Mouse (Mus musculus): ENCODE measurements at regions not wholly inside any gene's neighbourhood (a gene's known extent, or its start where the extent isn't known, plus 50 kb on each side); places are given as distances from the start of the nearest gene placed in this dataset.
A peak's percentile ranks its signal among the peaks of the same experiment; 100 is the strongest.

- 5% methylated on average over 14 of the region's 14 CpGs for WGBS
These were observed 93.5 kb downstream of the Fam168b start for GRCm38 (mm10) chr1:34749161-34750040.

GRCm38 (mm10) chr1:34750061-34751054 lies 92.5 kb downstream of the Fam168b start:
- peak; percentile 69 for ATAC-seq (ENCODE audit: low FRiP score, low read depth)
- Histone ChIP-seq H3K27me3 (replicated peaks) (peaks cover 34% of the 10 kb centered on the region), H3K27ac (no peak overlapping the region), H3K9me3 (no peaks in the 10 kb centered on the region), H3K4me2 (replicated peaks) (peak overlapping the region; percentile 99), H3K36me3 (no peaks in the 10 kb centered on the region), H3K4me3 (peak overlapping the region; percentile 68), H3K9ac (peak overlapping the region; percentile 81), H3K4me1 (peaks cover 27% of the 10 kb centered on the region)
- WGBS: under 1% methylated on average over 106 of the region's 108 CpGs

More at GRCm38 (mm10) chr1:34749161-34750040, 93.5 kb downstream of the Fam168b start:
- Histone ChIP-seq H3K27me3 (replicated peaks) (peaks cover 34% of the 10 kb centered on the region), H3K4me1 (peaks cover 27% of the 10 kb centered on the region), H3K4me3 (no peak overlapping the region), H3K9ac (no peak overlapping the region), H3K27ac (no peak overlapping the region), H3K9me3 (no peaks in the 10 kb centered on the region), H3K36me3 (no peaks in the 10 kb centered on the region), H3K4me2 (replicated peaks) (peak overlapping the region; percentile 99)
- ATAC-seq (ENCODE audit: low FRiP score, low read depth): peak; percentile 43

GRCm38 (mm10) chr1:34751128-34751527 lies 91.7 kb downstream of the Fam168b start:
- Histone ChIP-seq H3K27me3 (replicated peaks) (peaks cover 34% of the 10 kb centered on the region), H3K4me3 (peak overlapping the region; percentile 68), H3K4me2 (replicated peaks) (peak overlapping the region; percentile 99), H3K9me3 (no peaks in the 10 kb centered on the region), H3K27ac (no peak overlapping the region), H3K36me3 (no peaks in the 10 kb centered on the region), H3K4me1 (peaks cover 27% of the 10 kb centered on the region), H3K9ac (0 out of 2 replicates have a peak overlapping the region, but pooled peaks have one; percentile 81)
- ATAC-seq (ENCODE audit: low FRiP score, low read depth): peak; percentile 21
- 3% methylated on average over 6 of the region's 6 CpGs for WGBS

DNA sequence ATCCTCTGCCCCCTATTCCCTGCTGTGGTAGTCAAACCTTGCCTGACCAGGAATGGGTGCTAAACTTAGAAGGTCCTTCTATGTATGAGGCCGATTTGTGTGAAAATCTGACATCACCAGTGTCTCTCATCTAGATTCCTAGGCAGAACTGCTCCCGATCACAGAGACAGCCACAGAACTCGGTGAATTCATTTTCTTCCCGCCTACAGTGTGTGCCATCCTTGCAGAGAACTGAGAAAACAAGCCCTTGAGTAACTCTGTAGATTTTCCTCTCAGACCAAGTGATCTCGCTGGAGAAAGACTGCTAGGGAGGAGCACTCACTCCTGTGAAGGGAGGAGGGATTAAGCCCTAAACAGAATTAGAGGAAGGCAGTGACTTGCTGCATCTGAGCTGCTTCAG lies 89.3 kb downstream of the Fam168b start:
- Histone ChIP-seq H3K4me3 (no peak overlapping the region), H3K9me3 (no peaks in the 10 kb centered on the region), H3K27ac (no peak overlapping the region), H3K4me1 (peaks cover 27% of the 10 kb centered on the region), H3K9ac (no peak overlapping the region), H3K27me3 (replicated peaks) (peaks cover 25% of the 10 kb centered on the region), H3K4me2 (replicated peaks) (no peak overlapping the region), H3K36me3 (no peaks in the 10 kb centered on the region)
- 63% methylated on average over 5 of the region's 5 CpGs for WGBS
- no peak for ATAC-seq (ENCODE audit: low FRiP score, low read depth)

- no peak overlapping the region for H3K27ac ChIP-seq
- no peaks in the 10 kb centered on the region for H3K36me3 ChIP-seq
- no peak for ATAC-seq (ENCODE audit: low FRiP score, low read depth)
- no peak overlapping the region for H3K4me2 ChIP-seq (replicated peaks)
- 77% methylated on average over 4 of the region's 4 CpGs for WGBS
- H3K4me3 ChIP-seq: no peak overlapping the region
- no peaks in the 10 kb centered on the region for H3K4me1 ChIP-seq
- no peaks in the 10 kb centered on the region for H3K27me3 ChIP-seq (replicated peaks)
- no peak overlapping the region for H3K9ac ChIP-seq
- no peaks in the 10 kb centered on the region for H3K9me3 ChIP-seq
These were observed 82.3 kb downstream of the Fam168b start for GRCm38 (mm10) chr1:34760547-34760946.

DNA sequence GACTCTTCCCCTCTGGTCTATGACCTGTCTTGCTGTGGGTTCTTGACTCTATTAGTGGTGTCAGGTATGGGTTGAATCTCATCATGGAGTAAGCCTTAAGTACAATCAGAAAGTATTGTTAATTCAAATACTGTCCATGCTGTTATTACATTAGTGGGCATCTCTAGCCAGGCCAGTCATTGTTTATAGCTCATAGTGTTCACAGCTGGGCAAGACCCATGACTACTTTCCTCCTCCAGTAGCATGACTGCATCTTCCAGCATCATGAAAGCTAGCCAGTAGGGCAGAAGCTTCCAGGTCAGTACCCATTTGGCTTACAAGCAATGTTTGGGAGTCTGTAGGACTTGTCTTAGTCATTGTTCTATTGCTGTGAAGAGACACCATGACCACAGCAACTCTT lies 81.4 kb downstream of the Fam168b start:
- no peak for ATAC-seq (ENCODE audit: low FRiP score, low read depth)

GRCm38 (mm10) chr1:34761870-34762269 lies 81.0 kb downstream of the Fam168b start:
- no peaks in the 10 kb centered on the region for H3K27me3 ChIP-seq (replicated peaks)
- no peaks in the 10 kb centered on the region for H3K4me1 ChIP-seq
- WGBS: 90% methylated on average over 5 of the region's 5 CpGs
- H3K27ac ChIP-seq: no peak overlapping the region
- no peaks in the 10 kb centered on the region for H3K36me3 ChIP-seq
- no peak overlapping the region for H3K9ac ChIP-seq
- no peak overlapping the region for H3K4me3 ChIP-seq
- no peaks in the 10 kb centered on the region for H3K9me3 ChIP-seq
- H3K4me2 ChIP-seq (replicated peaks): no peak overlapping the region
- no peak for ATAC-seq (ENCODE audit: low FRiP score, low read depth)

More for the DNA sequence above, 81.4 kb downstream of the Fam168b start:
- Histone ChIP-seq H3K4me1 (no peaks in the 10 kb centered on the region), H3K9me3 (no peaks in the 10 kb centered on the region), H3K27me3 (replicated peaks) (no peaks in the 10 kb centered on the region), H3K36me3 (no peaks in the 10 kb centered on the region), H3K9ac (no peak overlapping the region), H3K4me3 (no peak overlapping the region), H3K4me2 (replicated peaks) (no peak overlapping the region), H3K27ac (no peak overlapping the region)

Measured in neural tube, embryonic 12.5 days (tissue).